Mouse (Mus musculus) ES-CJ7 (cell line): ENCODE measurements at regions not wholly inside any gene's neighbourhood (a gene's known extent, or its start where the extent isn't known, plus 50 kb on each side); places are given as distances from the start of the nearest gene placed in this dataset.
"Not testable (repeated sequence)": the region's sequence is repeated elsewhere in the genome, so short reads cannot be mapped to it uniquely, and the experiment has no call there.

ENCODE experiments used
- DNase-seq: peaks from one replicate; pipeline ENCODE4 v3.0.0; 2011; ENCODE audit warnings: low read depth, low spot score

DNA sequence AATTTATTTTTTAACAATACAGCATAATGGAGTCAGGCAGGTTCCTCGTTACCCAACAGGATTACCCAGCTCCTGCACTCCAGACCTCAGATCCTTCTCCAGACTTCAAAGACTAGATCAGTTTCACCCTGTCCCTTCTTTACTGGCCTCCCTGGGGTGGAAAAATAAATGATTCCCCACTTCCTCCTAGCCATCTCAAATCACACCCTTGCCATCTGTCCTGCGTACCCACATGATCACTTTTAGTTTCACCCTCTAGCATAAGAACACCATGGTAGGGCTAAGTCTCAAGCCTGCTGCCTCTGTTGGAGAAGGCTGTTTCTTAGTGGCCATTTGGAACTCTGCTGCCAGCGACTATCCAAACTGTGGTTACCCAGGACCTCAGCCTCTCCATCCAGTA lies 222.0 kb downstream of the Plxna1 start:
- no peak for DNase-seq

DNA sequence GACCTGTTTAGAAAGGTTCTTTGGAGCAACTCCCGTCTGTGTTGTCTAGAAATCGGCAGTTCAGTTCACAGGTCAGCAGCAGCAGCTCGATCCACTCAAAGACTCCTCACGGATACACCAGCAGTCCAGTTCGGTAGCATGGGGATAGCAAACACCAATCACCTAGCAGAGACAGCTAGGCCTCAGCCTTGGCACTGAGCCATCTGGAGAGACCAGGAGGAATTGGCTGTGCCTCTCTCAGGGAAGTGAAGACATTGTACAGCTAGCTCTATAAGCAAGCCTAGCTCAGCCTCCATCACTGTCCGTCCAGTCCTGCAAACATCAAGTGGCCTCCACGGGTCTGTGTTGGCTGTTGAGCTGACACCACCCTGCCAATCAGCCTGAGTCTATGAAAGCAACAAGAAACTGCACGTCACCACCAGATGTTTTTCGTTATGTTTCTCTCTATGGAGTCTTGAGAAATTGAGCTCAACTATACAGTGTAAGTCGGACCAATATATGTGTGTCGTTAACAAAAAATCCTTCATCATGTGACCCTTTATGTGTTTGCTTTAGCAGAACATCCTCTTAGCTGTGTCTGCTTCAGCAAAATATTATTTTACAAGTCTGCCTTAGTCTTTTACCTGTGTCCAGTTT lies 209.3 kb downstream of the Plxna1 start:
- no peak for DNase-seq

DNA sequence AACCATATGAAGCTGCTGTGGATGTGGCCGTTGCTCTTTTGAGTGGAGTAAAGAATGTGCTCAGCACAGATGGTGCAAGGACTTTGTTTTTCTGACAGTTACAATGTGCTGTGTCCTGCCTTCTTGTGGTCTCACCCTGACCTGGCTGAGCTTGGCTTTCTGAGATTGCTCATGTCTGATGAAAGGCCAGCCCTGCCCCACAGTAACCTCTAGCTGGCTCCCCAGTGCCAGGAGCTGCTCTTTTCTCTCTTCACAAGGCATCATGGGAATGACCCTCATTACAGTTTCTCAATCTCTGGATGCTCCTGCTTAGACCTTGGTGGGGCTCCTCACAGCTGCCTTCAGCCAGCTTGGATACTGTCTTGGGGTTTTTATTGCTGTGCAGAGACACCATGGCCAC lies 204.9 kb downstream of the Plxna1 start:
- no peak for DNase-seq

DNA sequence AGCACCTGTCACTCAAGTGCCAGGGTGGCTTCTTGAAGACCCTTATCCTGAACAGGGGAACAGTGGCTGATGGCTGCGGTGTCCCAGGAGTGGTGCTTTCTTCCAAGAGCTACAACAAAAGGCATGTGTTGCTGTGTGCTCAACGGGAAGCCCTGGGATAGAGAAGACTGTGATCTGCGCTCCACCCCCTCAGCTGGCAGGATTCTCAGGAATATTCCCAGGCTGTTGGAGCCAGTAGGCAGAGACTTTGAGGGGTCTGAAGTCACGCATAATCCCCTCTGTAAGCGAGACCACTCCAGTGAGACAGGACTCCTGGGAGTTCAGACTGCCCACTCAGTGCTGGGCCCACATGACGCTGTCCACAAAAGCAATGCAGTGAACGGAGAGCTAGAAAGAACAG lies 202.4 kb downstream of the Plxna1 start:
- no peak for DNase-seq

DNA sequence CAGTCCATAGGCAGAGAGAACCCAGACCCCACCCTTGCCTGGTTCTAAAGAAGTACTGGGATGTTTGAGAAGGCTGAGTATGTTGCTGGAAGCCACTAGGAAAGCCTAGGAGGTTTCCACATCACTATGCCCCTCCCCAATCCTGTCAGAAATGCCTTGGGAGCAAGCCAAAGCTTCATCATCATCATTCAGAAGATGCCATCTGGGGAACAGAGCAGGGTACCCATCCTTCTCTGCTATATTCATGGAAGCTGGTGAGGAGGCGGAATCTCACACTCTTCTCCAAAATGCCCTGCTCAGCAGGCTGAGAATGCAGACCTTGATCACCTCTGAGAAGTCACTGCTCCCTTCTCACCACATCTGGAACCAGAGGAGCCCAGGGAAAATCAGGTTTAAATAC lies 200.7 kb downstream of the Plxna1 start:
- no peak for DNase-seq

DNA sequence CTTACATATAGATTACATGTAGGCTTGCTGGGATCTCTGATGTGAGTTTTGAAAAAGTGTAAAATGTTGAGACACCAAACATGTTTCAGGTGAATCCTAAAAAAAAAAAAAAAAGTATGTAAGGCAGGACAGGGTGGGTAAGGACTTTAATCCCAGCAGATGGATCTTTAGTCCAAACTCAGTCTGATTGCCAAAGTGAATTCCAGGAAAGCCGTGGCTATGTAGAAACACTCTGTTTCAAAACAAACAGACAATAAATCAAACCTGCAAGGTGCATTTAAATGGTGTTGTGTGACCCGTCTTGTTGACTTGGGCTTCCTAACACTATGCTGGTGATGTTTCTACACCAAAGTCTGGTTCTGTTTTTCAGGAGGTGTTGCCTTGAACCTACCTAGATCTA lies 192.9 kb downstream of the Plxna1 start:
- DNase-seq = no peak

DNA sequence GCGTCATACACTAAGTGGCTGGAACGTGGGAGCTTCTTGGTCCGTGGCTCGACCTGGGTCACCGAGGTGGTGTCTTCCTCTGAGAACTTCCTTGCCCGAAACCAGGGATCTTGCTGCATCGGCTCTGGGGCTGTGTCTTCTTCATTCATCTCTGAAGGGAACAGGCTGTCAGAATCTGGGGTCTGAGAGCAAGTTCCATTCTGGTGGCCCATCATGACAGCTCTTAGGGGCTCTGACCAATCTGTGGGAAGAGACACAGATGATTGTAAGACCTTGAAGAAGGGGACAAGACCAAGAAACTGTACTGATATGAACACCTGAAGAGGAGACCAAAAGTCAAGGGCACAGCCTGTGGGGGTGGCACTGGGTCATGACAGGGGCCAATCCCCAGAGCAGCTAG lies 177.5 kb downstream of the Plxna1 start:
- DNase-seq = not testable (repeated sequence)

DNA sequence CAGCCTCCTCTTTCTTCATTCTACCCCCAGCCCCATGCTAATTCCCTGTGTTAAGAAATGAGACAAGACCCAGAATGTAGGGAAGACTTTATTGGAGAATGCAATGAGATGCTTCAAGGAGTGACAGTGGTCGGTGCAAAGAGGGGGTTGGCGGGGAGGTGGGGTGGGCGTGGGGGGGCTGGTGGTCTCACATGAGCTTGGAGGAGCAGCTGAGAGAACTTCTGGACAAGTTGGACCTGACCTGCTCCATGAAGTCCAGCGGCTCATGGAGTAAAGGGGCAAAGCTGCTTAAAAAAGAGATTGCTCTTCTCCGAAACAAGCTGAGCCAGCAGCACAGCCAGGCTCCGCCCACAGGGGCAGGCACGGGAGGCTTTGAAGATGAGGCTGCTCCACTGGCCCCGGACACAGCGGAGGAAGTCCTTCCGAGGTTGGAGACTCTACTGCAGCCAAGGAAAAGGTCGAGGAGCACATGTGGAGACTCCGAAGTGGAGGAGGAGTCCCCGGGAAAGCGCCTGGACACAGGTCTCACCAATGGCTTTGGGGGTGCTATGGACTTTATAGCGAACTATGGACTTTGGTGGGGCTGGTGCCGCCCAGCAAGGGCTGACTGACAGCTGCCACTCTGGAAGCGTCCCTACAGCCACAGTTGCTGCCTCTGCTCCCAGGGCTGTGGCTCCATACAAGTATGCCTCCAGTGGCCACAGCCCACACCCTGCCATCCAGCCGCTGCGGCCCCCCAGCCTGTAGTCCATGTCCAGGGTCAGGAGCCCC lies 161.7 kb downstream of the Plxna1 start:
- not testable (repeated sequence) for DNase-seq

DNA sequence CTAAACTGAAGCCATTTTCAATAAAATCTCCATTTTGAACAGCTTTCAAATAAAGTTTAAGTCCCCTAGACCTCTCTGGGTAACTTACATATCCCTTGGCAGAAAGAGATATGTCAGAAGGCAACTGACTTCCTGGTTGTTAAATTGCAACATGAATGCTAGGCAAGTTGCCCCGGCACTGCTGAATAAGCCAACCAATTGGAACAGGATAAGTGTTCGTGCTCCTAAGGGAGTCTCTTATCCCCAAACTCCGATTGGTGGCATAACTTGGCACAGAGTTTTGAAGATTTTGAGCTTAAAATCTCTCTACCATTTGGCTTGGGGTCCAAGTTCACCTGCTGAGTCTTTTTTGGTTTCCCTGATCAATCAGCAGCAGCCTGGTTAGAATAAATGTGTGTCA lies 147.4 kb downstream of the Plxna1 start:
- DNase-seq = no peak

DNA sequence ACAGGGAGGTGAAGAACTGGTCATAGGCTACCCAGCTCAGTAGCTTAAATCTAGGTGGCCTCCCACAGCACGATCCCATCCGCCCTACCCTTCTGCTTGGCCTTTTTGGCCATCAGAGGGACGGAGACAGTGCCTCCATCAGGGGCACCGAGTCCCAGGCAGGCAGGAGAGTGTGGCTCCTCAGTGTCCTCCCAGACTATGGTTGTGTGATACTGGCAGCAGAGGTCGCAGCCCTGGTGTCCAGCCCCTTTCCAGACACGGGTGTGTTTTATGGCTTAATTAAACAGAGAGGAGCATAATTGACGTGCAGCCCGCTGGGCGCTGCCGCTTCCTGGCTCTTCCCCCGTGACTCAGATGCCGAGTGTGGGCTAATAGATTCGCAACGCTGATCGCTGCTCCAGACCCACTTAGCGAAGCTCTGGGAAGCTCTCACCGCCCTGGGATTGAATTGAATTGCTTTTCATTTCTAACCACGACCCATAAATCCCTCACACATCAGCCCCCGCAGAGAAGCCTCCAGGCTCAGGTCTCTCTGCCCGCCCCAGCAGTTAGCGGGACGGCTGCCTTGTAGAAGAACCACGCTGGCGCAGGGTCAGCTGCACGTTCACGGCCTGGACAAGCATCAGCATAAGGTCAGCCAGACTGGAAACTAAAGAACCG lies 126.9 kb downstream of the Plxna1 start:
- no peak for DNase-seq

DNA sequence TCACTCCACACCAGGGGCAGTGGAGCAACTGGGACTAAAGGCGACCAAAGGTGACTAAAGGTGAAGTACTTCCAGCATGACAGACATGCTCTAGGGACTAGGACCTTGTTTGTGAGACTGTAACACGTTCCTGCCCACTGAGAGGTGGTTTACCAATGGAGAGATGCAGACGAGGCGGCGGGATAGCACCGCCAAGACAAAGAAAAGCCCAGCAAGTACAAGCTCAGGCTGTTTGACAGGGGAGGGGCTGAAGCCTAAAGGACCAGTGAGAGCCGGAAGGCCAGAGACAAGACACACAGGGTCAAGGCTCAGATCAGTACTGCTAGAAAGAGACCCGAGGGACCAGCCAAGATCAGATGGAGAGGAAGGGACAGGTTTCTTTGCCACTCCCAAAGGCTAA lies 126.2 kb downstream of the Plxna1 start:
- DNase-seq = no peak

DNA sequence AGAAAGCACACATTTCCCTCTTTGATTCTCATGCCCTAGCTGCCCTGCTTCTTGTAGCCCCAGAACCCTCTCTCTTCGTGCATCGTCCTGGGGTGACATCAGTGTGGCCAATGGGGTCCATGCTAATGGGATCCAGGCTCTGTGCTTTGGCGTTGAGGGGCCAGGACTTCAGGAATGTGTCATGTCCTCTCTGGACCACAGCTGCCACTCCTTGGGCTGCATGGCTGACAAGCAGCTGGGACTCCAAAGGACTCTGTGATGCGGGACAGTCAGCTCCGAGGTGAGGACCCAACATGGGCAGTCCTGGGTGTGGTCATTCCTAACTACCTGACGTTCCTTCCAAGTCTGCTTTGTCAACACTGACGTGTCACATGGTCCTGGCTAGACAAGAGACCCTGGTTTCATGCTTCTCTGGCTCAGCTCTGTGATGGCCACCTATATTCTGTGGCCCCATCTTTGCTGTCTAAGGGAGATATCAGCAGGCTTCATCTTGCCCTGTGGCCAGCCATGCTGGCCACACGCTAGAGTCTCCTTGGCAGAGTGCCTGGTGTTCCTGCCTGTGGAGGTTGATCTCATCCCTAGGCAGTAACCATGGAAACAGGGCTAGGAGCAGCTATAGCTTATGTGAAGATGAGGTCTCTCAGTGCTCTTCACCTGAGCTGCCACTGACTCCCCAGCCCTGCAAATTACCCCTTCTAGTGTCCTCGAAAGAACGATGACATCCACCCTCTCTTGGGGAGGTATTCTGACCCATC lies 125.4 kb downstream of the Plxna1 start:
- DNase-seq = no peak

DNA sequence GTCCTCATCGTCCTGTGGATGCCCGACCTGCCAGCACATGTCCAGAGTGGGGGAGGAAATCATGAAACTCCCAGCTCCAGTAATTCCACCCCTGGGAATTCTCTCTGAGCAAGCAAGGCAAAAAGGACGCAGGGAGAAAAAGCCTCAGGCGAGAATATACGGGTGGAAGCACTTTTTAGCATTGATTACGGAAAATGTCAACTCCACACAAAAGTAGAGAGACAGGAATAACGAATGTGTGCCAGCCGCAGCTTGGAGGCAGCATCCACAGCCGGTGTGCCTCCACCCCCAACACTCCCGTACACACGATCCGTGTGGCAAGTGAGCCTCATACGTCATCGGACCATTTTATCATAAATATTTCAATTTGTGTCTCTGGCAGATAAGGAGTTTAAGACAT lies 123.5 kb downstream of the Plxna1 start:
- no peak for DNase-seq

DNA sequence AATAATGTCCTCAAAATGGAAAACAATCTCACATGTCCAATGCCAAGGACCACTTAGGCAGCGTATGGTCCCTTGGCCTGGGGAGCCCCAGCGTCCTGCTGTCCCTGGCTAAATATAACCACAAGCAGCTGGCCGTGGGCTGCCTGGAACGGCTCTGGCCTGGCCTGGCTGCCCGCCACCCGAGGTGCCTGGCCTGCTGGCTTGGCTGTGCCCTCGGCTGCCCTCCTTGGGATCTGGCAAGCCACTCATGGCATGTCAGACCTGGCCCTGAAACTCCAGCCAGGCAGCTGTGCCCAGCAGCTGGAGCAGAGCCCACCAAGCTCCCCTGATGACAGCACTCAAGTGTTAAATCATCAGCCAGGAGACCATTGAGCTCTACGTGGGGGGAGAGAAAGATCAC lies 122.9 kb downstream of the Plxna1 start:
- DNase-seq = no peak

DNA sequence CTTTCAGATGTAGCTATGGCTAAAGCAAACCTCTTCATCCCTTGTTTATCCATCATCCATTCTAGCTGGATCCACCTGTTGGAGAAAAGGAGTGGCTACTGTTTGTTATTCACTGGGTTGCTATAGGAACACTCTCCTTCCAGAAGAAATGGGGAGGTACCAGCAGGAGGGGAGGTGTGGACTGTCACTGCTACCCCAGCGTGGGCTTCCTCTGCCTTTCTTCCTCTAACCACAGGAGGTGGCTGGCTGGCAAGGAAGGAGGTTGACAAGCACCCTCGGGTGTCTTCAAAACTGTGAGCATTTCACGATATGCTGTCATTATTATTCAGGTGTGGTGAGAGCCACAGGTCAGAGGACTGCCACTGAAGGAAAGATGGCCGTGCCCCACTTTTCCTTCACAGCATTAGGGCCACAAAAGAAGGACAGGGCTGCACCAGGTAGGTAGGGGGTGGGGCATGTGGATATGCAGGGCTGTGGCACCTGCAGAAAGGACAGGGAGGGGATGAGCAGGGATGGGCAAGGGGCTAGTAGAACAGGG lies 122.2 kb downstream of the Plxna1 start:
- no peak for DNase-seq

DNA sequence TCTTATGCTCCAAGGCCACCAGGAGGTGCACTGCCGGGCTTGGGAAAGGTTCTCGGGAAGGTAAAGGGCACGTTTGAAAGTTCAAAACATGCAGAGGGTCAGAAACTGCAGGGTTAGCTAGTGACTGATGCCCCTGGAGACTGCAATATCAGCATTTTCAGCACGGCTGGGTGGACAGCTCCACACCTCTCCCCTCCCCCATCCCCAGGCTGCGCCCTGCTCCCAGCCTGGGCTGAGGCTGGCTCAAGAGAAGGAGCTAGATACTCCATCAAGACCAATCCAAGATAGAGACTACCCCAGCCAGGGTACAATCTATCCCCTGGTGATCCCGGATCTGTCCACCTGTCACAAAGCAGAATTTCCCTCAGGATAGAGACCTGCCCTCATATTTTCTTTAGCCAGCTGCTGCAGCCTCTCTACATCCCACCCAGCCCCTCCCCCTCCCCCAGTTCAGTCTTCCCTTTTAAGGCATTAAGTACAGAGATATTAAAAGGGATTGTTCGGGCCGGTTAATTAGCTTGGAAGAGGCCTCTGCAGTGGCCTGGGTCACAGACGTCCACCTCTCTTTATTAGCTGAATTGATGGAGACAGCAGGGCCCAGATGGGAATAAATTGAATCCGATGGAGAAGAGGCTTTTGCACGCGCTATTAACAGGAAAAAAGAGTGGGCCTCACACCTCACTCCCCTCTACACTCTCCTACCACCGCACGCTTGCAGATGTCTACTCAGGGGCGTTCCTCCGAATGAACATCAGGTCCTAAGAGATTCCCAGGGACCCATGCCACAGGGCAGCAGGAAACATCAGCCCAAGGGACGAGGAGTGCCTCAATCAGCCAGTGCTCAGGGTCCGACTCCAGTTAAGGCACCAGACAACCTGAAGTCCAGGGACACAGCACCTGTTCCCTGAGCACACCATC lies 119.8 kb downstream of the Plxna1 start:
- DNase-seq = peak; percentile 63

DNA sequence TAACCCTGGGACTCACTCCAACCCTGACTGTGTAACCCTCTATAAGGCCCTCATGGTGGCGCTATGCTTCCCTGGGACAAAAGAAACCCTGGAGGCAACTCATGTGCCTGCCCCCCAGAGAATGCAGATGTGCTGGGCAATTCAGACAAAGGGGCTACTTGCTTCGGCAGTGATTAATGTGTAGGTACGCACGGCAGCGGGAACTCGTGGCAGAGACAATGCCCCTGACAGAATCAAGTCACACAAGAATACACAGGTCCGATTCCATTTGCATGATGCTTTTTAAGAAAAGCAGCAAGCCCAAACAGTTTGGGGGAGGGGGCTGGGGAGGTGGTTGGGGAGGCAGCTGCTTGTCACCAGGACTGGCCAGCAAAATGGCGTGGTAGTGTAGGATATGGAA lies 116.9 kb downstream of the Plxna1 start:
- no peak for DNase-seq

DNA sequence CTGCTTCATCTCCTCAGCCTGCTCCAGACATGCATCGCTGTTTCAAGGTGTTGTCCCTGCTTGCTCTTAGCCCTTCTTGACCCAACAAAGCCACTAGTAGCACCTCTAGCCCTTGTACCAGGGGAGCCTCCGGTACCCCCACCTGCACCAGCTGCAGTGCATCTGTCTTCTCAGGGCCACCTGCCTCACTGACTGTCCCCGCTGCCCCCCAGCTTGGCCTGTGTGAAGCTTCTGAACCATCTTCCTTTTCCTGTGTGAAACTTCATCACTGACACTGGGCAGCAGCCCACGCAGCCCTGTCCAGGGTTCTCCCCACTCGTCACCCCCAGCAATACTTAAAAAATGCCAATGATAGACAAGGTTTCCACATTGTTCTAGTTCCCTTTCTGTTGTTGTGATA lies 116.2 kb downstream of the Plxna1 start:
- no peak for DNase-seq

DNA sequence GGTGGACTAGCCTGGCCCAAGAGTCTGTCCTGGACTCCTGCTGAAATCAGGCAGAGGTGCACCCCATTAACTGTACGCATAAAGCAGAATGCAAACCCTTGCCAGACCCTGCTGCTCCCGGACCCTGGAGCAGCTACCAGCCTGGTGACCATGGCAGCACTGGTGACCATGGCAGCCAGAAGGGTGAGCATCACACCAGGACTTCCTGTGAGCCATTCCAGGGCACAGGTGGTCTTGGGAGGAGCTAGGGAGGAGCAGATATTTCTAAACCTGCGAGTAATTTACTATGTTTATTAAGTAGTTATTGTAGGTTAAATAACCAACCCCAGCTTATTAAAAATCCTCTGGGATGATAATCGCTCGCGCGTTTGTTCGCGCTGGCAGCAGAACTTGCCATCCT lies 113.8 kb downstream of the Plxna1 start:
- DNase-seq = no peak

DNA sequence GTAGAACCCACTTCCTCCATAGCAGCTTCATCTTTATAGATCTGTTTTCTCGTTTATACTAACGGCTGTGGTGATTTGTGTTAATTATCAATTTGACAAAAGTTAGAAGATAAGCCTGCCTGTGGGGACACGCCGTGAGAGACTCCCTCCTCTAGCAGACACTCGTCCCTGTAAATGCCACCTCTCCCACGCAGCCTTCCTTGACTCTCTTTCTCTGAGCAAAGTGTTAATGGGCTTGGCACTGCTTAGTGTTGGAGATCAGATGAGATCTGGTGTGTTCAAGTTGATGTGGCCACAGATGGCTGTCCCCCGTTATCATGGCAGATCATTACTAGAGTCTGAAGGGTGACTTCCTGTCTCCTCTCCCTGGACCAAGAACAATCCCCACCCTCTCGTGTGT lies 113.1 kb downstream of the Plxna1 start:
- no peak for DNase-seq

DNA sequence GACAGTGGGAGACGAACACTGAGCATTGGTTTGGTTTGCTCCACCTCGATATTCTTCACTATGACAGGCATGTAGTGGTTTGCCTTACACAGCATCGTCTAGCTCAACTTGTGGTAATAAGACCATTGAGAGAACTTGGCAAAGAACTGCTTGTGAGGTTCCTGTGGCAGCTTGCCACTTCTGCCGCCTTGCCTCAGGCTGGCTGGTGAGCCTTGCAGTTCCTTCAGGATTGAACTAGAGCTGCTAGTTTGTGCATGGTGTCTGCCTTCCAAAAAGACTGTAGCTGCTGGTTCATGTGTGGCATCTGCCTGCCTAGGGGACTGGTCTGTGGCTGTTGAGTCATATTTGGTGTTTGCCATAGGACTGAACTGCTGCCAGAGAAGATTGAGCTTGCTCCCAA lies 110.8 kb downstream of the Plxna1 start:
- no peak for DNase-seq
